Mouse (Mus musculus): ENCODE measurements around the gene Tcf15. TPM values are rescaled to one million over a fixed set of nuclear protein-coding genes. Genes with fewer than 3 reads are reported as not detected.

Gene Tcf15
- polyA plus RNA-seq, 1 experiment from 2014 or later = 11.0 TPM

DNA sequence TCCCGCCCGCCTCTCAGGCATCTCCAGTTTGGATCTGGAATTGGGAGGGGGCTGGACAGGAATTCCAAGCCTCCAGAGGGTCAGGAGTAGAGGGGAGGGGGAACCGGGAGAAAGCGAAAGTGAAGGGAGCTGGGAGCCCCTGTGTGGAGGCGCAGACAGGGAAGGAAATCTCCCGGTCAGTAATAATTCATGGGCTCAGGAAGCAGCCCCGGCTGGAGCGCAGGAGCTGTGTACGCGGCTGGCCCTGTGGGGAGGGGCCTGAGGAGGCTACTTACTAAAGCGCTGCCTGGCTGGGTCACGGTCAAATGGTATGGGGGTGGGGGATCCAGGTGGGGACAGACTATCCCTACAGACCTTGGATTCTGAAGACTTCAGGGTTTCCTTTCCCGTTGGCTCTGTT is 1.3 kb upstream of the Tcf15 start:
- Histone ChIP-seq H3K4me3 (ENCODE audit: low read depth, low read length) (peak overlapping the region; percentile 51), H3K9ac (peak overlapping the region; percentile 15; the same call in 1 of the 2 replicates), H3K4me2 (peak overlapping the region; percentile 83), H3K27ac (ENCODE audit: low read depth) (peak overlapping the region; percentile 10; the same call in 1 of the 2 replicates), H3K27me3 (ENCODE audit: insufficient read depth, low read length) (peaks cover 35% of the 10 kb centered on the region), H3K9me3 (ENCODE audit: low read depth, low read length) (no peaks in the 10 kb centered on the region), H3K36me3 (ENCODE audit: insufficient read depth) (no peaks in the 10 kb centered on the region), H3K4me1 (ENCODE audit: insufficient read depth) (peaks cover 4% of the 10 kb centered on the region)
- TF ChIP-seq CTCF (IDR thresholded peaks at IDR 0.05; ENCODE audit: low read depth) = no peak
- WGBS = under 1% methylated on average over 13 of the region's 13 CpGs
- DNase-seq (peak; percentile 80), ATAC-seq (ENCODE audit: insufficient read depth) (peak; percentile 80)

DNA sequence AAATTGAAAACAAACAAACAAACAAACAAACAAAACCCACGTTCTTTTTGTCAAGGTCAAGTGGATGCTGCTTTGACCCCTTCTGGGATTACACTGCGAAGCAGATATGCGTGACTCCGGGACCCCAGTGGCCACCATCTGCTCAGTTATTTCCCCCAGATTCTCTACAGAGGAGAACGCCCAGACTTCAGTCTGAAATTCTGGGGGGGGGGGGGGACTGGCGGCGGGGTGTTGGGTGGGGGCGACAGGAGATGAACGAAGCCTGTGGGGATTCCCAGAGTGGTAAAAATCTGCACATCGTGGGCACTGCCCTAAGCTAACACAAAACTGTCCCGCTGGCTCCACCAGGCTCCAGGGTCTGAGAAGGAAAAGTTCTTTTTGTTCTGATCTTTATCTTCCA is 790 bp upstream of the Tcf15 start:
- no peak for TF ChIP-seq CTCF (IDR thresholded peaks at IDR 0.05; ENCODE audit: low read depth)
- Histone ChIP-seq H3K4me2 (peak overlapping the region; percentile 83), H3K9ac (no peak overlapping the region), H3K27me3 (ENCODE audit: insufficient read depth, low read length) (peaks cover 35% of the 10 kb centered on the region), H3K9me3 (ENCODE audit: low read depth, low read length) (no peaks in the 10 kb centered on the region), H3K36me3 (ENCODE audit: insufficient read depth) (no peaks in the 10 kb centered on the region), H3K4me1 (ENCODE audit: insufficient read depth) (peaks cover 4% of the 10 kb centered on the region), H3K27ac (ENCODE audit: low read depth) (no peak overlapping the region), H3K4me3 (ENCODE audit: low read depth, low read length) (peak overlapping the region; percentile 51; the same call in 1 of the 2 replicates)
- no peak for ATAC-seq (ENCODE audit: insufficient read depth)
- DNase-seq = no peak
- 5% methylated on average over 11 of the region's 11 CpGs for WGBS

GRCm38 (mm10) chr2:152144158-152144450 is 743 bp downstream of the Tcf15 start:
- Histone ChIP-seq H3K4me1 (ENCODE audit: insufficient read depth) (peaks cover 4% of the 10 kb centered on the region), H3K9me3 (ENCODE audit: low read depth, low read length) (no peaks in the 10 kb centered on the region), H3K9ac (peak overlapping the region; percentile 48; the same call in 1 of the 2 replicates), H3K4me2 (peak overlapping the region; percentile 83), H3K4me3 (ENCODE audit: low read depth, low read length) (peak overlapping the region; percentile 51), H3K27ac (ENCODE audit: low read depth) (no peak overlapping the region), H3K27me3 (ENCODE audit: insufficient read depth, low read length) (peaks cover 35% of the 10 kb centered on the region), H3K36me3 (ENCODE audit: insufficient read depth) (no peaks in the 10 kb centered on the region)
- ATAC-seq (ENCODE audit: insufficient read depth) (no peak), DNase-seq (no peak)
- WGBS = 18% methylated on average over 9 of the region's 9 CpGs
- no peak for TF ChIP-seq CTCF (IDR thresholded peaks at IDR 0.05; ENCODE audit: low read depth)

- DNase-seq (no peak), ATAC-seq (ENCODE audit: insufficient read depth) (no peak)
- H3K36me3 ChIP-seq (ENCODE audit: insufficient read depth) = no peaks in the 10 kb centered on the region
- peak overlapping the region; percentile 51 for H3K4me3 ChIP-seq (ENCODE audit: low read depth, low read length)
- peak overlapping the region; percentile 83 for H3K4me2 ChIP-seq
- H3K9me3 ChIP-seq (ENCODE audit: low read depth, low read length) = no peaks in the 10 kb centered on the region
- 66% methylated on average over 5 of the region's 5 CpGs for WGBS
- H3K27ac ChIP-seq (ENCODE audit: low read depth) = no peak overlapping the region
- TF ChIP-seq CTCF (IDR thresholded peaks at IDR 0.05; ENCODE audit: low read depth) = no peak
- H3K27me3 ChIP-seq (ENCODE audit: insufficient read depth, low read length) = peaks cover 35% of the 10 kb centered on the region
- H3K9ac ChIP-seq = no peak overlapping the region
- peaks cover 4% of the 10 kb centered on the region for H3K4me1 ChIP-seq (ENCODE audit: insufficient read depth)
Observed at GRCm38 (mm10) chr2:152144501-152144900, 1.1 kb downstream of the Tcf15 start.

GRCm38 (mm10) chr2:152145711-152146110 is 2.4 kb downstream of the Tcf15 start:
- Histone ChIP-seq H3K9me3 (ENCODE audit: low read depth, low read length) (no peaks in the 10 kb centered on the region), H3K9ac (no peak overlapping the region), H3K27ac (ENCODE audit: low read depth) (no peak overlapping the region), H3K4me1 (ENCODE audit: insufficient read depth) (peaks cover 4% of the 10 kb centered on the region), H3K27me3 (ENCODE audit: insufficient read depth, low read length) (peaks cover 35% of the 10 kb centered on the region), H3K36me3 (ENCODE audit: insufficient read depth) (no peaks in the 10 kb centered on the region), H3K4me3 (ENCODE audit: low read depth, low read length) (no peak overlapping the region), H3K4me2 (no peak overlapping the region)
- TF ChIP-seq CTCF (IDR thresholded peaks at IDR 0.05; ENCODE audit: low read depth) = no peak
- DNase-seq = no peak
- ATAC-seq (ENCODE audit: insufficient read depth) = no peak
- WGBS = 63% methylated on average over 2 of the region's 2 CpGs

DNA sequence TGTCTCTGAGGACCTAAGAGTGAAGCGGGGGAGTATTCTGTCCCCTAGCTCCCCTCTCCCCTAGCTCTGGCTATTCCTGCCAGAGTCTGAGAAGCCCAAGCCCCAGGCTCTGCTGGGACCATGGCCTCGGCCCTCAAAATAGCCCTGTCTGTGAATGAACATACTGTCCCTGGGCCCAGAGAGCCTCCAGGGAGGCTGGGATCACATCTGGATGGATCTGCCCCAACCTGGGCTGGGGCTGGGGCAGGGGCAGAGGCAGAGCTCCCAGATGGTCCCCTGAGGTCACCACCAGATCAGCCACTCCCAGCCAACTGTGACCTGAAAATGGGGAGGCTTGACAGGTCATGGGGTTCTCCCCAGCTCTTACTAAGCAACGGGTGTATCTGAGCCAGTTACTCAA is 3.7 kb downstream of the Tcf15 start:
- Histone ChIP-seq H3K27ac (ENCODE audit: low read depth) (no peak overlapping the region), H3K4me3 (ENCODE audit: low read depth, low read length) (no peak overlapping the region), H3K9me3 (ENCODE audit: low read depth, low read length) (no peaks in the 10 kb centered on the region), H3K9ac (no peak overlapping the region), H3K4me1 (ENCODE audit: insufficient read depth) (peaks cover 4% of the 10 kb centered on the region), H3K36me3 (ENCODE audit: insufficient read depth) (no peaks in the 10 kb centered on the region), H3K4me2 (no peak overlapping the region), H3K27me3 (ENCODE audit: insufficient read depth, low read length) (peaks cover 35% of the 10 kb centered on the region)
- TF ChIP-seq CTCF (IDR thresholded peaks at IDR 0.05; ENCODE audit: low read depth) = no peak
- 61% methylated on average over 3 of the region's 3 CpGs for WGBS
- ATAC-seq (ENCODE audit: insufficient read depth) (no peak), DNase-seq (no peak)

- no peak for DNase-seq
Observed at GRCm38 (mm10) chr2:152148675-152149074, 5.3 kb downstream of the Tcf15 start.

GRCm38 (mm10) chr2:152149891-152150290 is 6.5 kb downstream of the Tcf15 start:
- H3K4me2 ChIP-seq = no peak overlapping the region
- no peak overlapping the region for H3K27ac ChIP-seq (ENCODE audit: low read depth)

More at GRCm38 (mm10) chr2:152148675-152149074, 5.3 kb downstream of the Tcf15 start:
- Histone ChIP-seq H3K4me3 (ENCODE audit: low read depth, low read length) (no peak overlapping the region), H3K4me2 (no peak overlapping the region), H3K9me3 (ENCODE audit: low read depth, low read length) (no peaks in the 10 kb centered on the region), H3K4me1 (ENCODE audit: insufficient read depth) (no peaks in the 10 kb centered on the region), H3K27ac (ENCODE audit: low read depth) (no peak overlapping the region), H3K9ac (no peak overlapping the region), H3K27me3 (ENCODE audit: insufficient read depth, low read length) (peaks cover 20% of the 10 kb centered on the region), H3K36me3 (ENCODE audit: insufficient read depth) (no peaks in the 10 kb centered on the region)
- no peak for ATAC-seq (ENCODE audit: insufficient read depth)
- WGBS = 82% methylated on average over 9 of the region's 9 CpGs
- TF ChIP-seq CTCF (IDR thresholded peaks at IDR 0.05; ENCODE audit: low read depth) = no peak

More at GRCm38 (mm10) chr2:152149891-152150290, 6.5 kb downstream of the Tcf15 start:
- Histone ChIP-seq H3K9me3 (ENCODE audit: low read depth, low read length) (no peaks in the 10 kb centered on the region), H3K36me3 (ENCODE audit: insufficient read depth) (no peaks in the 10 kb centered on the region), H3K9ac (no peak overlapping the region), H3K27me3 (ENCODE audit: insufficient read depth, low read length) (peaks cover 8% of the 10 kb centered on the region), H3K4me1 (ENCODE audit: insufficient read depth) (no peaks in the 10 kb centered on the region), H3K4me3 (ENCODE audit: low read depth, low read length) (no peak overlapping the region)
- no peak for DNase-seq
- TF ChIP-seq CTCF (IDR thresholded peaks at IDR 0.05; ENCODE audit: low read depth) = no peak
- ATAC-seq (ENCODE audit: insufficient read depth) = no peak
- 42% methylated on average over 4 of the region's 4 CpGs for WGBS

All from lung, embryonic 14.5 days (tissue).